Mouse (Mus musculus) MEL (cell line): ENCODE measurements around the gene Tex2. TPM values are rescaled to one million over a fixed set of nuclear protein-coding genes. Genes with fewer than 3 reads are reported as not detected.

Source experiments
- DNase-seq: peaks from one replicate; pipeline ENCODE4 v3.0.0; 2011; ENCODE audit warnings: low read depth, low spot score
- H3K27ac ChIP-seq: 2 replicates; pipeline ENCODE4 v1.5.1; 2012; ENCODE audit warnings: low read depth, mild to moderate bottlenecking, control low read depth, low read length, moderate library complexity; ENCODE audit not compliant: control insufficient read depth
- H3K27me3 ChIP-seq, 2 experiments: fragments of 150-350 bp in 1 of 2; sonication (generic) in 1 of 2; 2 replicates each; pipeline ENCODE4 v1.6.1; 2012; ENCODE audit warnings: low read length in 2 of 2, mild to moderate bottlenecking in 2 of 2, improper control_type of control experiment in 1 of 2, moderate library complexity in 1 of 2; ENCODE audit not compliant: insufficient read depth in 2 of 2, control insufficient read depth in 1 of 2
- H3K36me3 ChIP-seq, 2 experiments: 2 replicates each; pipeline ENCODE4 v1.6.1; 2012 to 2014; ENCODE audit warnings: low read length in 2 of 2, improper control_type of control experiment in 1 of 2, inconsistent platforms in 1 of 2, mild to moderate bottlenecking in 1 of 2; ENCODE audit not compliant: insufficient read depth in 2 of 2, control insufficient read depth in 1 of 2
- H3K4me1 ChIP-seq, 2 experiments: fragments of 150-350 bp in 1 of 2; sonication (generic) in 1 of 2; 2 replicates each; pipeline ENCODE4 v1.6.1; 2012; ENCODE audit warnings: low read length in 2 of 2, improper control_type of control experiment in 1 of 2, mild to moderate bottlenecking in 1 of 2; ENCODE audit not compliant: insufficient read depth in 2 of 2, control insufficient read depth in 1 of 2
- H3K4me3 ChIP-seq, 2 experiments: fragments of 150-350 bp in 1 of 2; sonication (generic) in 1 of 2; 2 replicates each; pipeline ENCODE4 v1.5.1; 2012; ENCODE audit warnings: low read depth in 2 of 2, low read length in 2 of 2, mild to moderate bottlenecking in 2 of 2, moderate library complexity in 2 of 2, control low read depth in 1 of 2, improper control_type of control experiment in 1 of 2; ENCODE audit not compliant: control insufficient read depth in 1 of 2, insufficient read depth in 1 of 2
- H3K79me2 ChIP-seq: 2 replicates; pipeline ENCODE4 v1.6.1; 2012; ENCODE audit warnings: mild to moderate bottlenecking, low read length, moderate library complexity; ENCODE audit not compliant: control insufficient read depth, poor library complexity, insufficient read depth
- H3K9ac ChIP-seq: 2 replicates; pipeline ENCODE4 v1.6.1; 2012; ENCODE audit warnings: low read depth, mild to moderate bottlenecking, control low read depth, low read length, moderate library complexity; ENCODE audit not compliant: control insufficient read depth, poor library complexity, severe bottlenecking
- H3K9me3 ChIP-seq: fragments of 150-350 bp; sonication (generic); replicated peaks from 2 replicates; pipeline ENCODE4 v1.6.1; 2012; ENCODE audit warnings: mild to moderate bottlenecking, low read length, improper control_type of control experiment, moderate library complexity; ENCODE audit not compliant: insufficient read depth
- CHD2 ChIP-seq: IDR thresholded peaks from 2 replicates; pipeline ENCODE4 v1.6.1; 2011; ENCODE audit warnings: low read length, improper control_type of control experiment
- ELF1 ChIP-seq: IDR thresholded peaks from 2 replicates; pipeline ENCODE4 v1.6.1; 2014; ENCODE audit warnings: low read depth, mild to moderate bottlenecking, inconsistent platforms, low read length, improper control_type of control experiment, moderate library complexity
- GABPA ChIP-seq: IDR thresholded peaks from 2 replicates; pipeline ENCODE4 v1.6.1; 2012; ENCODE audit warnings: low read depth, mild to moderate bottlenecking, inconsistent platforms, low read length, improper control_type of control experiment, moderate library complexity
- GATA1 ChIP-seq: IDR thresholded peaks from 2 replicates; pipeline ENCODE4 v1.6.1; 2011; ENCODE audit warnings: low read depth, low read length, improper control_type of control experiment
- HCFC1 ChIP-seq: IDR thresholded peaks from 2 replicates; pipeline ENCODE4 v1.6.1; 2012; ENCODE audit warnings: low read depth, mild to moderate bottlenecking, inconsistent platforms, low read length, improper control_type of control experiment, moderate library complexity
- MAX ChIP-seq: IDR thresholded peaks from 2 replicates; pipeline ENCODE4 v1.6.1; 2011; ENCODE audit warnings: low read length, improper control_type of control experiment
- MAZ ChIP-seq: IDR thresholded peaks from 2 replicates; pipeline ENCODE4 v1.6.1; 2012; ENCODE audit warnings: low read depth, mild to moderate bottlenecking, inconsistent platforms, low read length, improper control_type of control experiment
- MEF2A ChIP-seq: IDR thresholded peaks from 2 replicates; pipeline ENCODE4 v1.6.1; 2014; ENCODE audit warnings: low read depth, mild to moderate bottlenecking, inconsistent platforms, low read length, improper control_type of control experiment; ENCODE audit not compliant: poor library complexity, insufficient replicate concordance, severe bottlenecking; ENCODE audit errors: extremely low read depth
- MYC ChIP-seq: IDR thresholded peaks from 2 replicates; pipeline ENCODE4 v1.6.1; 2011; ENCODE audit warnings: low read depth, mild to moderate bottlenecking, low read length, improper control_type of control experiment, moderate library complexity
- RCOR1 ChIP-seq: IDR thresholded peaks from 2 replicates; pipeline ENCODE4 v1.6.1; 2012; ENCODE audit warnings: low read depth, mild to moderate bottlenecking, inconsistent platforms, low read length, improper control_type of control experiment
- SMC3 ChIP-seq: IDR thresholded peaks from 2 replicates; pipeline ENCODE4 v1.6.1; 2011; ENCODE audit warnings: low read depth, low read length, improper control_type of control experiment
- TAL1 ChIP-seq: IDR thresholded peaks from 2 replicates; pipeline ENCODE4 v1.6.1; 2012; ENCODE audit warnings: mild to moderate bottlenecking, inconsistent platforms, low read length, moderate library complexity, mixed read lengths
- TBP ChIP-seq: IDR thresholded peaks from 2 replicates; pipeline ENCODE4 v1.8.0; 2011; ENCODE audit warnings: low read depth, low read length, improper control_type of control experiment
- TCF12 ChIP-seq: IDR thresholded peaks from 2 replicates; pipeline ENCODE4 v1.6.1; 2014; ENCODE audit warnings: low read depth, mild to moderate bottlenecking, inconsistent platforms, low read length, improper control_type of control experiment, moderate library complexity
- UBTF ChIP-seq: IDR thresholded peaks from 2 replicates; pipeline ENCODE4 v1.6.1; 2012; ENCODE audit warnings: low read depth, mild to moderate bottlenecking, inconsistent platforms, low read length, improper control_type of control experiment, moderate library complexity, borderline replicate concordance; ENCODE audit not compliant: insufficient read depth
- ZC3H11A ChIP-seq: IDR thresholded peaks from 2 replicates; pipeline ENCODE4 v1.6.1; 2012; ENCODE audit warnings: low read depth, mild to moderate bottlenecking, inconsistent platforms, low read length, improper control_type of control experiment
- ZMIZ1 ChIP-seq: IDR thresholded peaks from 2 replicates; pipeline ENCODE4 v1.6.1; 2012; ENCODE audit warnings: low read depth, mild to moderate bottlenecking, inconsistent platforms, low read length, improper control_type of control experiment, moderate library complexity
- ZNF384 ChIP-seq: IDR thresholded peaks from 2 replicates; pipeline ENCODE4 v1.6.1; 2012; ENCODE audit warnings: low read depth, mild to moderate bottlenecking, inconsistent platforms, low read length, improper control_type of control experiment
- polyA plus RNA-seq, 2 experiments: library from polyadenylated mRNA; stranded (reverse) in 1 of 2; unstranded in 1 of 2; fragments of >175 nt in 1 of 2; fragments of >200 nt in 1 of 2; gene quantifications; 2 replicates each; pipeline versions ENCODE4 v1.2.1 to v1.2.4; 2012; ENCODE audit warnings: low replicate concordance in 2 of 2, low read depth in 1 of 2; ENCODE audit not compliant: insufficient read length in 2 of 2, insufficient read depth in 1 of 2, missing spikeins in 1 of 2
- total RNA-seq: library from RNA; depleted of rRNA; stranded (reverse); fragments of 300-350 nt; gene quantifications from 2 replicates; pipeline ENCODE4 v1.2.3, GENCODE M21; 2012

Tex2 gene
- total and polyA plus RNA-seq, 3 experiments, result 13.7 to 24.8 TPM; not detected in 1

DNA sequence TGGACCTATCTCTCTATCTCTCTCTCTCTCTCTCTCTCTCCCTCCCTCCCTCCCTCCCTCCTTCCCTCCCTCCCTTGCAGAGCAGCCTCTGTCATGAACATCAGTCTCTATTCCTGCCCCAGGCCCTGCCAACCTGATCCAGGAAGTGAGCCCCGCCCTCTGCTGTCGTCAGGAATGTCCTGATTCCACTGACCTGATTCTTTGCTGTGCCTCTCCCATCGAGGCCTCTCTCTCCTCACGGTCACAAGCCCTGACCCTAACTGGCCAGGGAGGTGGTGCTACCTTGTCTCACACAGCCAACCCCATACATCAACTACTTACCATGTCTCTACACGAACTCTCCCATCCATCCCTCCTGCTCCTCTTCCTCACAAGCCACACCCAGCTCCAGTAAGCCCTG, 33.3 kb downstream of the Tex2 start:
- Histone ChIP-seq H3K27ac (no peak overlapping the region), H3K79me2 (no peaks in the 10 kb centered on the region; the same call in 1 of the 2 replicates), H3K4me3 (no peak overlapping the region), H3K9me3 (no peaks in the 10 kb centered on the region), H3K4me1 (no peaks in the 10 kb centered on the region; a peak in 1 of 4 replicates), H3K9ac (no peak overlapping the region), H3K27me3 (no peaks in the 10 kb centered on the region), H3K36me3 (no peaks in the 10 kb centered on the region)
- TF ChIP-seq MAZ (no peak), MAX (no peak), TCF12 (no peak)
- DNase-seq, result no peak

DNA sequence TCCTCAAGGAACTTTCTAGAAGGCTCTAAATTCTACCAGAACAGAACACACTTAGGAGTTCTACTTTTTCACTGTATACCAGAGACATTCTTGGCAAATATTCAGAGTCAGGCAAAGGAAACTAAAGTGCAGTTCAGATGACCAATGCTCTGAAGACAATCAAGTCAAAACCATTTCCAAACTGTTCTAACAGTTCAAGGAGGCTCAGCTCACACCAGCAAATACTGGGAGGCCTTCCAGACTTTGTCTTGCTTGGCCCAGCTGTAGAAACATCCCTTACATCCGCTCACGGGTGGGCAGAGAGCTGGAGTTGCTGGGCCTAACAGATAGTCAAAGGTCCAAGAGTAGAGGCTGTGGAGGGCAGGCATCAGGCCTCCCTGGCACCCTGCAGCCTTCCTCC, 34.1 kb downstream of the Tex2 start:
- no peak for DNase-seq
- Histone ChIP-seq H3K27ac (no peak overlapping the region), H3K4me3 (no peak overlapping the region), H3K4me1 (no peaks in the 10 kb centered on the region; a peak in 3 of 4 replicates), H3K79me2 (no peaks in the 10 kb centered on the region; the same call in 1 of the 2 replicates), H3K9ac (no peak overlapping the region), H3K27me3 (no peaks in the 10 kb centered on the region), H3K36me3 (no peaks in the 10 kb centered on the region), H3K9me3 (no peaks in the 10 kb centered on the region)
- TF ChIP-seq MYC (no peak), RCOR1 (no peak), ZC3H11A (no peak), TBP (no peak), TAL1 (no peak), ZMIZ1 (no peak), ELF1 (no peak), GABPA (no peak), ZNF384 (no peak), HCFC1 (no peak), SMC3 (no peak), GATA1 (no peak), MEF2A (no peak), CHD2 (no peak), UBTF (no peak)
